Mouse (Mus musculus) A20 (cell line): ENCODE measurements around the gene Cacng1.

Experiments
- DNase-seq: peaks from one replicate; pipeline ENCODE4 v3.0.0-alpha.2; 2011; ENCODE audit warnings: low read depth, low spot score

Gene Cacng1

DNA sequence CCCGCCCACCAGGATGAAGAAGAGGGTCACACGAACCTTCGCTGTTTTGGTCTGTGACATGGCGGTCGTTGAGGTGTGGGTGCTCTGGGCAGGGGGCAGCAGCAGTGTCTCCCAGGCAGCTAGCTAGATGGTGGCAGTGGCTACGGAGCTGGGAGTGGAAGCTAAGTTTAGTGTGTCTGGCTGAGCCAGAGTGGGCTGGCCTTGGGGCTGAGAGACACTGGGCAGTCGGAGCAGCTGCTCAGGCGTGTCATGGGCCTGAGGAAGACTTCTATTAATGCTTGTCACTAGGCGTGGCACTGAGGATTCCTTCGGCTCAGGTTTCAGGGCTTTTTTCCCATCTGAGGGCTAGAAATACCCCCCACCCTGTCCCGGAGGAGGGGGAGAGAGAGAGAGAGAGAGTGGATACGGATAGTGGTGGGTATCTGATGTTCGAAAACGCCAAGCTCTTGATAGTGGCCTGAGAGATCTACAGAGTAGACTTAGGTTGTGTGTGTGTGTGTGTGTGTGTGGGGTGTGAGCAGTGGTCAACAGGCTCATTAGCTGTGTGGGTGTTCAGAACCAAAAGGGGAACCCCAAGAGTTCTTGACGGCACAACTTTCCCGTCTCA, at the start of gene Cacng1:
Gene Cacng1, minus strand, starts transcription at position 191 of the 607 bp plus-strand sequence.
- no peak for DNase-seq

DNA sequence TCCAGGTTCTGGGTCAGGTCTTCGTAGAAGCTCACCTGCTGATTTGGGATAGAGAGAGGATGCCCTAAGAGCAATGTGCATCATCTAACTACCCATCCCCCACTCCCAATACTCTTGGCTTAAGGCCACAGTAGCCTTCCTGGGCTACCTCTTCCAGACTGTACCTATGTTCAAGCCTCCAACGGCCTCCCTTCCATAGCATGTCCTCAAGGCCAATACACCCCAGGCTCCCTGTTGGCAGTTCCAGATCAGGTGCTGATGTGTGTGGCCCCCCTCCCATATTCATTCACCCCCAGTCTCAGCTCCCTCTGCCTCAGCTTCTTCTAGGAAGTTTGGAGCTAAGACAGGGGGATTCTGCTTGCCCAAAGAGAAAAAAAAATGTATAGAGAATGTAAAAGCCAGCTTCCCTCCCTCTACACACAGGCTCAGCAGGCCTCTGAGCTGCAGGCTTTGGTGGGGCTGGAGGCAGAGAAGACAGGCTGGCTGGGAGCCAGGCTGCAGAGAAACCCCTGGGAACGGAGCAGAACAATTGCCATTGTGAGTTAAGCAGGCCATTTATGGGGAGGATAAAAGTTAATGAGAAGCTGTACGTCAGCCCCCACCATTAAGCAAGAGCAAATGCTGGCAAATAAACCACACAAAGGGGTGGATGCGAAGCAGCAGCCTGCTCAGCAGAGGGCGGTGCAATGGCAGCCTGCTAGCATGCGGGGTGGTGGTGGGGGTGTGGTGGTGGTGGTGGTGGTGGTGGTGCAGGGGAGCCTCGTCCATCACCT, 46.6 kb upstream of the Cacng1 start:
- DNase-seq, result no peak

DNA sequence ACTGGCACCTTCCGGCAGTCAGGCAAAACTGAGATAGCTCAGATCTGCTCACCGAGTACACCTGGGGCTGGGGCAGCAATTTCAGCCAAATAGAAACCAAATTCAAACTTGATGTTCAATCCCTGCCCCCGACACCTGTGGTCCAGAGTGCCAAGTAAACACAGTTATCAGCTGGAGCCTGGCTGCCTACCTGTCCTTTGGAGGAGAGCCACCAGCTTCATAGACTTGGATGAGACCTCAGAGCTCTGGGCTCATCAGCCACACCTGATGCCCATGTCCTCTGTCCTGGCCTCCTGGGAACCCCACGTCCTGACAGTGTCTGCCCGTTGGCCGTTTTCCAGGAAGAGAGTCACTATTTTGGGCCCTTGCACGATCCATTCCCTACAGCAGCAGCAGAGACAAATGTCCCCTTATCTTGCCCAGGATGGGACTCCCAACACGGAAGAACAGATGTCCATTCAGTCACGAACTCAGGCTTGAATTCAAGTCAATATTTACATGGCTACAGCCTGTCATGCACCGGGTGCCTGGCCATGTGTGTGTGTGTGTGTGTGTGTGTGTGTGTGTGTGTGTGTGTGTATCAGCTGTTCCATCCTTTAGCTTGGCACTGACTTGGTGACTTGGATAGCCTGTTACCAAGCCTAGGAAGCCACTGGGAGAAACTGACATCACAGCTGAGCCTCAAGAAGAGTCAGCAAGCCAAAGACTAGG, 45.6 kb upstream of the Cacng1 start:
- no peak for DNase-seq

DNA sequence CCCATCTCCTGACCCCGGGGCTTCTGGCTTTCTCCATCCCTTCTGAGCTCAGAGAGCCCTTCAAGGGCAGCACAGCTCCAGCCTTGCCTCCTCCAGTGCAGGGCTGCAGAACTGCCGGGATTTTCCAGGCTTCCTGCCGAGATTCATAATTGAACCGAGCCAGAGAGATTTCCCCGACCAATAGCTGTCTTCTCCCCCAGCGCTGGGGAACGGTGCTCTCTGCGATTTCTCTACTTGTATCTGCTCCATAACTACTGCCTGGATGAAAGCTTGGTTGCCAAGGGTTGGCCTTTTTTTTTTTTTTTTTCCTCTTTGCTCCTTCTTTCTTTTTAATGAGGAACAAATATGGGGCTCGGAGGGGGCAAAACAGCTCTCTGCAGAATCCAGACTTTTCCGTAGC, 43.7 kb upstream of the Cacng1 start:
- no peak for DNase-seq

DNA sequence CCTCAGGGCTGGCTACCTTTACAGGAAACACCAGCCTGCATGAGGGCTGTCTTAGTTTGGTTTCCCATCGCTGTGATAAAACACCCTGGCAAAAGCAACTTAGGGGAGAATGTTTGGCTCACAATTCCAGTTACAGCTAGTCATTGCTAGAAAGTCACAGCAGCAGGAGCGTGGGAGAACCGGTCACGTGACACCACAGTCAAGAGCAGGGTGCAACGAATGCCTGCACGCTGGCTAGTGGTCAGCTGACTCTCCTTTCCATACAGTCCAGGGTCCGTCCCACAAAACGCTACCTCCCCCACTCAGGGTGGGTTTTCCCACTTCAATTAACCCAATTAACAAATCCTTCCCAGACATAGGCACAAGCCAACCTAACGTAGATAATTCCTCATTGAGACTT, 43.2 kb upstream of the Cacng1 start:
- no peak for DNase-seq

DNA sequence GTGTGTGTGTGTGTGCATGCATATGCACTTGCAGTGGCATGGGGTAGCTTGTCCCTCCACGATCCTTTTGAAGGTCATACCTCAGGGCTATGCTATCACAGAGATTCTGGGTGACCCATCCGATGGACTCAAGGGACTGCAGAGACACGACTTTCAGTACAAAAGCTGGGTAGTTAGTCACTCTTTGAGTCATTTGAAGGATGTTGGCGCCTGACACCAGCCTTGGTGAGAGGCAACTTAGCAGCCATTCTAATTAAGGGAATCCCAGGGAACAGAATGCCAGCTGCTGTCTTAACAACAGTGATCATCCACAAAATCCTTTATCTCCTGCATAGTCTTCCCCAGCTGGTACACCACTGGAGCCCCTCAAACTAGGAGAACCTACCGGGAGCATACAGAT, 32.8 kb upstream of the Cacng1 start:
- DNase-seq, result no peak

DNA sequence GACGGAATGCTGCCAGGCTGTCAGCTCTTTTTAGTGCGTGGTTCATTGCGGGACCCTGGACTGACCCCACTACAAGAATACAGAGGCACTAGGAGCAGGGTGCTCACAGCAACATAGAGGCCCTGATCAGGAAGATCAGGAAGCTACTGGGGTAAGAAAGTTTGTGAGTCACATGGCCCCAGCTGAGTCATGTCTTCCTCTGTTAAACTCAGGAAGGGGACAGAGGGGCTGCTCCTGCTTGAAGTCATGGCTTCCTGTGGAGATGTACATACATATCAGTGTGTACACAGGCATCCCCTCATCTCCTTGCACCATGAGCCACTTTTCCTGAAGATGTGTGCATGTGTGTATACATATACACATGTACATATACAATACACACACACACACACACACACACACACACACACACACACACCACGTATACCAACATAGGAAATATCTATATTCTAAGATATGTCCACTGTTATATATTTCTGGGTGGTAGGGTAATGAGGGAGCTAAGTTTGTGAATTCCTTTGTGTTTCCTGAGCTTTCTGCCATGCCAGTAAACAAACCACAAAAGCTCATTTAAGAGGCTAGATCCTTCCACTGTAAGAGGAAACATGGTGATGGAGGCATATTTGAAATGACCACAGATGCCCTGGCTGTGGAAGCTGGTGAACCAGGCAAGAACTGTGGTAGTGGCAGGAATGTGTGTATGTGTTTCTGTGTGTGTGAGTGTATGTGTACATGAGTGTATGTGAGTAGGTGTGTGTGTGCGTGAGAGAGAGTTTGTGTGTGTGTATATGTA, 32.1 kb upstream of the Cacng1 start:
- no peak for DNase-seq

DNA sequence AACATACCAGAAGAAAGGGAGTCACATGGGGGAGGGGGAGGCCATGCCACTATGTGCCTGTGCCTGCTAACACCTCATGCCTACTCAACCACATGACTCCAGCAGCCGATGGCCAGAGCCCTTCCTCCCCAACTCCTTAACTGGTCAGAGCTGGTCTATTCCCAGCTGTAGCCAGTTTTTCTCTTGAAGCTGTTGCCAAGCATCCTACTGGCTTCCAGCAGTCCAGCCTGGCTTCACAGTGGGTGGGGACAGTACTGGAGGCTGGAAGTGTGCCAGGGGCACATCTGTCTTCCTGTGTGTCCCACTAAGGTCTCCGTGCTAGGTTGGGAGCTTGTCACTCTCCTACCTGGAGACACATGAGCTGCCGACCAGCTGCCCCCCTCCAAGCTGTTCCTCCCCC, 26.8 kb upstream of the Cacng1 start:
- no peak for DNase-seq

DNA sequence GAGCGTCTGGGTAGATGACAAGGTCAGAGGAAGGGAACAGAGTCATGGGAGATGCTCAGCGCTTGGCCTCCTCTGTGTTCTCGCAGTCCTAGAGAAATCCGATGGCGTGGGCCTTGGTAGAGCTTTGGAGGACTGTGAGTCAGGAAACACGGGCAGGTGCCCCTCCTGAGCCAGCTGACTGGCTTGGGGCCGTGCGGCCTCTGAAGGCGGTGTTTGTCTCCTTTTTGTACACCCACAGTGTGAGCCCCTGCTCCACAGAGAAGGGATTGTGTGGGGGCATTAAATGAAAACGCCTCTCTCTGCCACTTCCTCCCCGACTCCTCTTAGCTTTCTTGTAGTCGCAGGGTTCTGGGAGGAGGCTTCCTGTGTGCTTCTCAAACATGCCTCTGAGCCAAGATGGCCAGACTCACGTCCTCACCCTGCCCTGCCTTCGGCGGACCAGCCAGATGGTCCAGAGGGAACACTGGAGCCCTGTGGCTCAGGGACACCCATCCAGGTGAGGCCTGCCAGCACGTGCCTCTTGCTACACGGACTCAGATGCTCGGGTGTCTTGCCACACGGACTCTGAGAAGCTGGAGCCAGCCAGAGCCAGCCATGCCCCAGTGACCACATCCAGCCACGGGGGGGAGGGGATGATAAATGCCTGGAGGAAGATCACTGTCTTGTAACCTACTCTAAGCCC, 22.2 kb upstream of the Cacng1 start:
- DNase-seq, result no peak

DNA sequence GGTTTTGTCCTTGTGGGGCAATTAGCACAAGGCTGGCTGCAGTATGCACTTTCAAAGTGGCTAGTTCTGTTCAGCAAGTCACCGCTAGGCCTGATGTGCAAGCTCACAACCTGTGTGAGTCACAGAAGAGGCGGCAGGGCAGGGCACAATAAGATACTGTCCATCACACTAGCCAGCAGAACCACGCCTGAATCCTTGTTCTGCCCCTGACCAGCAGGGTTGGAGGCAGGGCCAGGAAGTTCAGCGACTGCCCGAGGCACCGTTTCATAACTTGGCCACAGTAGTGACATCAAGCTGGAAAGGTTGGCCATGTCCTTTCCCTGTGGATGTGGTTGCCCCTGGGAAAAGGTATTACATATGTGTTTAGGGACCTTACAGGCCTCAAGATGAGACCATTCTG, 21.6 kb upstream of the Cacng1 start:
- no peak for DNase-seq

DNA sequence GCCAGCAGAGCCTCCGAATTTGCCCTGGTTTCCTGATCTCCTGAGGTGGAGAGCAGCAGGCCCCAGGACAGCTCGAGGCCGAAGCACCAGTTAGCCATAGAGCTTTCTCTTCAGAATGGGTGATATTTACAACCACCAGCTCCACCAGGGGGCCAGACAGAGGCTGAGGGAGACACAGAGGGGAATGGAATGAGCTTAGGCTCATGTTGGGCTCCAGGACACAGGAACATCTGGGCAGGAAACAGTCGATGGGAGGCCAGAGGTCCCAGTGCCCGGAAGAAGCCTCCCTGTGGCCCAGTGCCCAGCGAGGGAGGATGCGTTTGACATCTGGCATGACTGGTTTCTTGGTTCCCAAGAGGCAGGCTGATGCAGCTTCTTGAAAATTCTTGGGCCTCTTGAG, 17.8 kb upstream of the Cacng1 start:
- DNase-seq, result no peak

DNA sequence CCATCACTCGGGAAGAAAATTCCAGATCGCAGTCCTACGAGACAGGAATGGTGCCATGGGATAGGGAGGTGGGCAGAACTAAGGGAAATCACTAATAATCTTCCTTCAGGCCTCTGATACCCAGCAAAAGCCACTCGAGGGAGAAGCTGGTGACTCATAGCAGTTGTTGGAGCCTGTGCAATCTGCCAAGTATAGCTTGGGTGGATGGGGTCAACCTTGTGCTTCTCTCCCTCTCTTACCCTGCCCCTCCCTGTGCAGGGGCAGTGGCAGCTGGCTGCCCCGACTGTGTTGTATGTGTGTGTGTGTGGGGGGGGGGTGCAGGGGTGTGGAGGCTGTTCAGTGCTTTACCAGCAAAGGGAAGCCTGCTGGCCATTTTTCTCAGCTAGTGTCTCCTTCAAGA, 15.2 kb upstream of the Cacng1 start:
- no peak for DNase-seq

DNA sequence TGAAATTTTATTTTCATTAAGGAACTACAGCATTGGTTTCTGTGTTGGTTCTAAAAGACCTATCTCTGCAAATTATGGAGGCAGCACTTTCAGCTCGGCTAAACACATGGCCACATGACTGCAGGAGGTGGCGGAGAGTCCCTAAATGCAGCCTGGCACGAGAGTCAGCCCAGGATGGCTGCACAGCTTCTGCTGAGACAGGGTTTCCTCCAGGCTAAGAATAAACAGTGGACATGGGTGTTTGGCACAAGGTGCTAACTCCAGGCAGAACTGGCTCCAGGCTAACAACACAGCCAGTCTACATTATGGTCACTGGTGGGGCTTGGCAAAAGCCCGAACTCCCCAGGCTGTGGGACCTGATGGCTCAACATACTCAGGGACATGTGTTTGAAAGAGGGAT, 14.6 kb upstream of the Cacng1 start:
- no peak for DNase-seq

DNA sequence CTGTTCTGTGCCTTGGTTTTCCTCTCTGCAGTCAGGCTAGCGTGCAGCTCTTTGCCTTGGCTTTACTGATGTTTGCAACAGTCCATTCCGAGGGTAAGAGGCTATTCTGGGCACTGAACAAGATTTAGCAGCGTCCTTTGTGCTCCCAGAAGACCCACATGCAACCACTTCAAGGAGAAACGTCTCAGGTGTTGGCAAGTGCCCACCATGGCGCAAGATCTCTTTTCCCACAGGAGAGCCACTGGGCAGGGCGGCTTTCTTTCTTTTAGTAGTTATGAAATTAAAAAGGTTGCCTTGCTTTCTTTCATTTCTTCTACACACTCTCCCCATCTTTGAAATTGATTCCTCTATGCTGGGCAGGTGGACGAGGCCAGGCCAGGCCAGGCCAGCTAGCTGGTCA, 12.8 kb upstream of the Cacng1 start:
- DNase-seq, result no peak

DNA sequence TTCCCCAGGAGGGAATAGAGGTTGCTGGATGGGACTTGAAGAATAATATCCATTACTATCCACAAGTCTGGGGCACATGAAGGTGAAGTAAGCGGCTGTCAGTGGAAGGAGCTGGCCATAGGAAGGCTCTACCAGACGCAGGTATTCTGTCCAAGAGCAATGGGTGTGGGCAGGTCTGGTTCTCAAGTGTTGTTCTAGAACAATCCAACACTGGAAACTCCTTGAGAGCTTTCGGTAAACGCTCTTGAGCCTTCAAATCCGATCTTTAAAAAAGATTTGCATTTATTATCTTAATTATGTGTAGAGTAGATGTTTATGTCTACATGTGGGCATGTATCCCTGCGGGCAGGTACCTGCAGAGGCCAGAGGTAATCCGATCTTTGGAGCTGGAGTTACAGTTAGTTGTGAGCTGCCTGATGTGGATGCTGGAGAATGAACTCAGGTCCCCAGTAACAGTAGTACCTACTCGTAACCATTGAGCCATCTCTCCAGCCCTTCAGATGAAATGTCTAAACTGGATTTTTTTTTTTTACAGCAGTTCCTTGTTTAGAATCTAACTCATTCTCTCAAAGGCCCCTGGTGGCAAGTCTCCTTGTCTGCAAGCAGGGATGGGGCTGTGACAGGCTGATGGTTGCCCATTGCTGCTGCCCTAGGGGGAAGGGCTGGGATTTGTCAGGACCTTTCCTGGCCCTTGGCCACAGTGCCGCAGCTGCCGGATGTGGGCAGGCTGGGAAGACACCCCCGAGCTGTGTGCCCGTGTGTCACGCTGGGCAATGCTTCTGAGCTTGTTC, 11.9 kb upstream of the Cacng1 start:
- DNase-seq, result no peak

DNA sequence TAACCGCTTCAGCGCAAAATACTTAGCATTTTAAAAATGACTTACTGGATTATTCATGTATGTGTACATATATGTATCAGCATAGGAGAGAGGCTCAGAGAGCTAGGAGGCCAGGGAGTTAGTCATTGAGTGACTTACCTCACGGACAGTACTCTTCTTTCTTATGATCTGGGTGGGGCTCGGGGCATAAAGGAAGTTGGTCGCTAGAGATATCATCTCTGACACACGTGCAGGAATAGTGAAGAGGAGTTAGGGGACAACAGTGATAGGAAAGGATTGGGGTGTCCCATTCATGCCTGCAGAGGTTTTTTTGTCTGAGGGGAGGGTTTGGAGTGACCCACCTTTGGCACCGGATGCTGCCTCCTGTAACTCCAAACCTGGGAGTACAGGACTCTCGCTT, 8.3 kb upstream of the Cacng1 start:
- no peak for DNase-seq

DNA sequence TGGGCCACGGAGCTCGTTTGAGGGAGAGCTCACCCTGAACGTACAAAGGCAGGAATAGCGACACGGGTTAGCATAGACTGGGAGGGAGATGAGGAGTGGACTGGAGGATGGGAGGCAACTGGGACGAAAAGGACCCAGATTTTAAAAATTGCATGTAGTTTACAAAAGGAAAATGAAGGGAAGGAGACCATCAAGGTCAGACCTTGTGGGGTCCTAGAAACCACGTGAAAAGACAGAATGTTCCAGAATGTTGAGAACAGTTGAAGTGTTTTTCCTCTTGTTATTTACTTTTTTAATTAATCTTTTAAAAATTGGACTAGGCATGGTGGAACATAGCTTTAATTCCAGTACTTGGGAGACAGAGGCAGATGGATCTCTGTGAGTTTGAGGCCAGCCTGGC, 4.7 kb upstream of the Cacng1 start:
- no peak for DNase-seq

DNA sequence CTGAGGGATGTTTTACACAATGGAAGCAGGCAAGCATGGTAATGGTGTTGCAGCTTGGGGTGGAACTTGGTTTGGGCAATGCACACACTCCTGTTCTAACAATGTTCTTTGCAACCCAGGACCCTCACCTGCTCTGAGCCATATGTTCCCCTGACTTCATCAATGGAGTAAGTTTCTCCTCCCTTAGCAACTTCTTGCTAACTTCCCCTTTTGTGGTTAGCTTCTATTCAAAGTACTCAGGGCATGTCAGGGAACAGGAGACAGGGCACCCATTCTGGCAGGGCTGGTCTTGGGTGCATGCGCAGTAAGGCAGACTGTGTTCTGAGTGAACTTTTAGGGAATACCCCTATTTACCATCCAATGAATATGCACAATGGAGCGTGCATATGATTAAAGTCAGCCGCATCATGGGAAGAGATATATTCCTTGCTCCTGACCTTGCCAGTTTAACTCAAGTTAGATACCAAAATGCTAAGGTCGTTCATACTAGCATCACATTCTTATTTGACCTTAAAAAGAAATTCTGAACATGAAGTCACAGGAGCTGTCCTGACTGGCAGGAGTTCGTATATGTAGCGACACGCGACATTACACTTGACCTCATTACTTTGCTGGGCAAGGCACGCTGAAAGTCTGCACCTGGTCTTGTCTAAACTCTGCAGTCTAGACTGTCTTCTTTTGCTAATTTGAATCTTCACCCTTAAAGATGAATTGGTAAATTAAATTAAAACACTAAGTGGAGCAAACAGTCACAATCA, 4.1 kb upstream of the Cacng1 start:
- peak; percentile 79 for DNase-seq

DNA sequence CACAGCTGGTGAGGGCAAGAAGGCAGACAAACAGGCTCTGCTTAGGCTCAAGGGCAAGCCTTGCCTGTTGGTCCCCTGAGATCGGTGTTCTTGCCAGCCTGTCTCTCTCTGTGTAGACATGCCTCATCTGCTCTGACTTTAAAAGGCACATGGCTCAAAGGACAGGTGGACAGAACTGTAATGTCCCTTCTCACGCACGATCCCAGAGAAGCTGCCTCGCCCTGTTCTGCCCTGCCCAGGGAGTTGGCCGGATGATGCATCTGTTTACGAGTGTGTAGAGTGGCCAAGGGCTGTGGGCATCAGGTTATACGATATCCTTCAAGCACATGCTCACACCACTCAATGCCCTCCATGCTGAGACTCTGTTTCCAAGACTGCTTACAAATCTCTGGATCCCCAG, 2.0 kb downstream of the Cacng1 start:
- DNase-seq, result no peak

DNA sequence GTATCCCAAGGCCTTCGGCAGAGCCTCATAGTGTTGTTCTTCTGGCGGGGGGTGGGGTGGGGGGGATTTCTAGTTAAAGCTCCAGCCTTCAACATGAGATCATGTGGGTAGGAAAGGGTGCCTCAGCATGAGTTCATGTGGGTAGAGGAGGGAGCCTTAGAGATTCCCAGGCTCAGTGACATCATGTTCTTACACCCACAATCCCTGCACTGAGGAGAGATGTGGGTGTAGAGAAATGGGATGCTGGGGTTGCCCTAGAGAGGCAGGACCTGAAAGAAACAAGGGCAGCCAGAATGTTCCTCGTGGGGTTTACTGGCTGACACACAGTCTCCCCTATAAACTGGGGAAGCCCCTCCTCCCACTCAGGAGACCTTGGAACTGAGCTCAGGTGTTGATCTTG, 5.9 kb downstream of the Cacng1 start:
- DNase-seq, result no peak
